Mouse (Mus musculus): ENCODE measurements around the gene E130116L18Rik. TPM values are rescaled to one million over a fixed set of nuclear protein-coding genes. Genes with fewer than 3 reads are reported as not detected.
"Not testable (repeated sequence)": the region's sequence is repeated elsewhere in the genome, so short reads cannot be mapped to it uniquely, and the experiment has no call there.

E130116L18Rik gene
- polyA plus RNA-seq, 1 experiment from 2014 or later, result not detected

DNA sequence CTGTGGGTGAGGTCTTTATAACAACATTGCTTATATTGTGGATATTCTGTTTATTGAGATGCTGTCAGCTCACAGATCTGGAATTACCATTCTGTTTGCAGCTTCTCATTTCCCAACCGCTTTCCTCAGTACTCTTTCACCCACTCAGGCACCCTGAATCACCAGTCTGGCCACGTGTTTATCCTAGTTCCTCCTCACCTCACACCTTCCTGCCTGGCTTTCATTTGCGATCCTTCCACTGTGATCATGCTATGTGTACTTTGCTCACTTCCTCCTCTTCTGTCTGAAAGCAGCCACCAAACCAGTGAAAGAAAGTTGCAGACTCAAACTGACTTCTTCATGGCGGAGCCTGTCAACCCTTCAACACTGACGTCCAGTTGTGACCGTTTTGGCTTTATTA lies 20.1 kb upstream of the E130116L18Rik start:
- Histone ChIP-seq H3K4me1 (no peaks in the 10 kb centered on the region), H3K4me2 (replicated peaks) (no peak overlapping the region), H3K4me3 (no peak overlapping the region), H3K9ac (replicated peaks) (no peak overlapping the region), H3K36me3 (peaks cover 7% of the 10 kb centered on the region), H3K9me3 (no peaks in the 10 kb centered on the region), H3K27ac (replicated peaks) (no peak overlapping the region), H3K27me3 (no peaks in the 10 kb centered on the region)
- no peak for ATAC-seq (ENCODE audit: low FRiP score, low read depth)
- 90% methylated on average over 6 of the region's 6 CpGs for WGBS

DNA sequence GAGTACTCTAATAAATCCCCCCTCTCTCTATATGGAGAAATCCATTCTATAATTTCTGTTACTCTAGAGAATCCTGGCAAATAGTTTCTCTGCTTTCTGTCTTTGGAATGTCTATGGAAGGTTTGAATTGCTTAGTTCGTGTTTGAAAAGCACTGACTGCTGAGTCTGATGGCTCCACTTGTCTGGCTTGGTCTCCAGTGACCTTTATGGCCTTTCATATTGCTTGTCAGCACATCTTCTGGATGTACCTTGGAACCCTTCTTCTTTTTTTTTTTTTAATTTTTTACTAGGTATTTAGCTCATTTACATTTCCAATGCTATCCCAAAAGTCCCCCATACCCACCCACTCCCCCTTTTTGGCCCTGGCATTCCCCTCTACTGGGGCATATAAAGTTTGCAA lies 1.4 kb upstream of the E130116L18Rik start:
- not testable (repeated sequence) for H3K4me3 ChIP-seq; H3K36me3 ChIP-seq; H3K9ac ChIP-seq (replicated peaks); H3K4me2 ChIP-seq (replicated peaks); H3K27ac ChIP-seq (replicated peaks); H3K9me3 ChIP-seq; ATAC-seq (ENCODE audit: low FRiP score, low read depth); H3K27me3 ChIP-seq; H3K4me1 ChIP-seq
- WGBS, result 96% methylated on average over 1 of the region's 1 CpGs

DNA sequence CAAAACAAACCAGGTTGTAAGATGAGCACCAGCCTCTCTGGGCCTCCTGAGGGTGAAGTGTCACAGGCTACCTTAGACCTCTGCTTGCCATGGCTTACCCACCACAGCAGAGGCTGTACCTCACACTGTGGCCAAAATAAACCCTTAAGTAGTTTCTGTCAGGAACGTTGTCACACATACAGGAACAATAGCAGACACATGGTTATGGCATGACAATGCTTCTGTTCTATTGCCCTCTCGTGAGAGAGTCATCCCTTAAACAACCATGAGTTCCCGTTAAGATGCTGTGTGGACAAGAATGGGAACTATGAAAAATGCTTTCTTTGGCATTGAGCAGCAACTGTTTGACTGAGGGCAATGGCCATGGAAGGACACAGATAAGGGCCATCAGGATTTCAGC lies 1.3 kb downstream of the E130116L18Rik start, which contains the start of gene Galnt11:
Gene Galnt11 (plus strand): TSS at position 301 of the 400 bp plus-strand sequence.
- Histone ChIP-seq H3K9me3 (no peaks in the 10 kb centered on the region), H3K36me3 (no peaks in the 10 kb centered on the region), H3K9ac (replicated peaks) (peak within 1 kb of the TSS; percentile 74), H3K27ac (replicated peaks) (peak within 1 kb of the TSS; percentile 76), H3K4me1 (peaks cover 8% of the 10 kb centered on the region), H3K4me3 (peak within 1 kb of the TSS; percentile 59), H3K27me3 (no peaks in the 10 kb centered on the region), H3K4me2 (replicated peaks) (peak within 1 kb of the TSS; percentile 61)
- WGBS, result 90% methylated on average over 3 of the region's 3 CpGs
- ATAC-seq (ENCODE audit: low FRiP score, low read depth), result no peak

DNA sequence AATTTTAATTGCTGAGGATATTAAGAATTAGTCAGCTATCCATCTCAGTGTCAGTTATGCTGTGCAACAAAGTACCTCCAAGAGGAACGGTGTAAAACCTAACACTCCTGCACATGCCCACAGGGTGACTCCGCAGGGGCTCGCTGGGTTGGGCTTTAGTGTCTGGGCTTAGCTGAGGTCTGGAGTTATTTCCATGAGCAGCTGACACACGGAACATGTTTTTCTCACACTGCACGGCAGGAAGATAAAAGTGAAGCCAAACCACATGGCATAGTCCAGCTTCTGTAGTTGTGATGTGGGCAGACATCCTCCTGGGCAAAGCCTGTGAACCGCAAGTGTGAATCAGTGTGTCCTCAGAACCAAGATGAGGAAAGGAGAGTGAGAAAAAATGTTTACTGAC lies 7.9 kb downstream of the E130116L18Rik start:
- WGBS, result 81% methylated on average over 6 of the region's 6 CpGs
- Histone ChIP-seq H3K36me3 (no peaks in the 10 kb centered on the region), H3K9ac (replicated peaks) (no peak overlapping the region), H3K4me2 (replicated peaks) (no peak overlapping the region), H3K27ac (replicated peaks) (no peak overlapping the region), H3K4me1 (no peaks in the 10 kb centered on the region), H3K9me3 (no peaks in the 10 kb centered on the region), H3K4me3 (no peak overlapping the region), H3K27me3 (no peaks in the 10 kb centered on the region)
- no peak for ATAC-seq (ENCODE audit: low FRiP score, low read depth)

- not testable (repeated sequence) for ATAC-seq (ENCODE audit: low FRiP score, low read depth); H3K9me3 ChIP-seq; H3K4me2 ChIP-seq (replicated peaks); H3K36me3 ChIP-seq; H3K4me1 ChIP-seq; H3K4me3 ChIP-seq; H3K27ac ChIP-seq (replicated peaks); H3K27me3 ChIP-seq; H3K9ac ChIP-seq (replicated peaks)
Measured at GRCm38 (mm10) chr5:25213216-25213615, 9.7 kb downstream of the E130116L18Rik start.

GRCm38 (mm10) chr5:25211872-25212271 lies 11.1 kb downstream of the E130116L18Rik start:
- ATAC-seq (ENCODE audit: low FRiP score, low read depth), result no peak
- no peaks in the 10 kb centered on the region for H3K9me3 ChIP-seq
- H3K4me3 ChIP-seq, result no peak overlapping the region
- WGBS, result 88% methylated on average over 1 of the region's 1 CpGs
- no peaks in the 10 kb centered on the region for H3K27me3 ChIP-seq
- H3K9ac ChIP-seq (replicated peaks), result no peak overlapping the region
- H3K27ac ChIP-seq (replicated peaks), result no peak overlapping the region
- H3K4me2 ChIP-seq (replicated peaks), result no peak overlapping the region
- no peaks in the 10 kb centered on the region for H3K36me3 ChIP-seq
- H3K4me1 ChIP-seq, result no peaks in the 10 kb centered on the region

GRCm38 (mm10) chr5:25190521-25190920 lies 32.4 kb downstream of the E130116L18Rik start:
- 87% methylated on average over 2 of the region's 2 CpGs for WGBS
- Histone ChIP-seq H3K4me1 (no peaks in the 10 kb centered on the region), H3K4me3 (no peak overlapping the region), H3K9ac (replicated peaks) (no peak overlapping the region), H3K36me3 (no peaks in the 10 kb centered on the region), H3K27ac (replicated peaks) (no peak overlapping the region), H3K4me2 (replicated peaks) (no peak overlapping the region), H3K9me3 (no peaks in the 10 kb centered on the region), H3K27me3 (no peaks in the 10 kb centered on the region)
- no peak for ATAC-seq (ENCODE audit: low FRiP score, low read depth)

GRCm38 (mm10) chr5:25188802-25189201 lies 34.2 kb downstream of the E130116L18Rik start:
- Histone ChIP-seq H3K27me3 (no peaks in the 10 kb centered on the region), H3K4me1 (0 out of 2 replicates have a peak, but pooled peaks cover 1% of the 10 kb centered on the region), H3K9me3 (no peaks in the 10 kb centered on the region), H3K27ac (replicated peaks) (no peak overlapping the region), H3K4me2 (replicated peaks) (no peak overlapping the region), H3K4me3 (no peak overlapping the region), H3K9ac (replicated peaks) (no peak overlapping the region), H3K36me3 (no peaks in the 10 kb centered on the region)
- no peak for ATAC-seq (ENCODE audit: low FRiP score, low read depth)
- WGBS, result 60% methylated on average over 1 of the region's 1 CpGs

DNA sequence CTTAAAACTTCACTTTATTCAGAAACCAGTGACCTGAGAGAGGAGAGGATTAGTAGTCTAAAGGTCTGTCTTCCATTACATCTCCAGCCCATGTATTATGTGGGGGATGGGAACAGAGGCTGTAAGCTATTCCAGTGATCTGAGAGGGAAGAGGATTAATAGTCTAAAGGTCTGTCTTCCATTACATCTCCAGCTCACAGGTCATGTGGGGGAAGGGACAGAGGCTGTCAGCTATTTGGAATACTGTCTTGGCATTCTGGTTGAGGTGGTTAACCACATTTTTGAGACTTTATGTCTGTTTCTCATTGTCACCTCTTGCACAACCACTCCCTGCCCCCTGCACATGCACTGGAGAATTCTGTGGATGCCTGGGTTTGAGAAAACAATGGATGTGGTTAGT lies 35.2 kb downstream of the E130116L18Rik start:
- ATAC-seq (ENCODE audit: low FRiP score, low read depth), result no peak
- Histone ChIP-seq H3K4me1 (0 out of 2 replicates have a peak, but pooled peaks cover 3% of the 10 kb centered on the region), H3K4me3 (no peak overlapping the region), H3K36me3 (no peaks in the 10 kb centered on the region), H3K27ac (replicated peaks) (no peak overlapping the region), H3K27me3 (no peaks in the 10 kb centered on the region), H3K9me3 (no peaks in the 10 kb centered on the region), H3K9ac (replicated peaks) (no peak overlapping the region), H3K4me2 (replicated peaks) (no peak overlapping the region)

DNA sequence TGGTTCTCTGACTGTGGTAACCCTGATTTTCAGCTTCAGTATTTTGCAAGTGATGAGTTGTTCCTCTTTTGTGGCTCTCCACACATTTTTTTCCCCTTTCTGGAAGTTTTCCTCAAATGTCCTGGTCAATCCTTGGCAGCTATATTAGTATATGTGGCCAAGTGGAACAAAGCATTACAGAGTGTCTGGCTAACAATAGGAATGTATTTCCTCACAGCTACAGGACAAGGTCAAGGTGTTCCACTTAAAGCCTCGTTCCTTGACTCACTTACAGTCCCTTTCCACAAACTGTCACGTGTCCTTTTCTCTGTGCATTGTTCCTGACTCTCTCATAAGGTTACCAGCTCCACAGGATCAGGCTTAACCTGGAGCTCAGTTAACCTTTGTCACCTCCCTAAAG lies 38.4 kb downstream of the E130116L18Rik start:
- no peak for ATAC-seq (ENCODE audit: low FRiP score, low read depth)
- H3K4me1 ChIP-seq, result 0 out of 2 replicates have a peak, but pooled peaks cover 3% of the 10 kb centered on the region
- 49% methylated on average over 2 of the region's 2 CpGs for WGBS
- H3K4me2 ChIP-seq (replicated peaks), result no peak overlapping the region
- H3K36me3 ChIP-seq, result no peaks in the 10 kb centered on the region
- H3K9ac ChIP-seq (replicated peaks), result no peak overlapping the region
- H3K27ac ChIP-seq (replicated peaks), result no peak overlapping the region
- no peaks in the 10 kb centered on the region for H3K9me3 ChIP-seq
- H3K27me3 ChIP-seq, result no peaks in the 10 kb centered on the region
- H3K4me3 ChIP-seq, result no peak overlapping the region

GRCm38 (mm10) chr5:25183595-25183994 lies 39.4 kb downstream of the E130116L18Rik start:
- Histone ChIP-seq H3K4me1 (0 out of 2 replicates have a peak, but pooled peaks cover 3% of the 10 kb centered on the region), H3K27me3 (no peaks in the 10 kb centered on the region), H3K4me2 (replicated peaks) (no peak overlapping the region), H3K9me3 (0 out of 2 replicates have a peak, but pooled peaks cover 2% of the 10 kb centered on the region), H3K27ac (replicated peaks) (no peak overlapping the region), H3K36me3 (no peaks in the 10 kb centered on the region), H3K4me3 (no peak overlapping the region), H3K9ac (replicated peaks) (no peak overlapping the region)
- ATAC-seq (ENCODE audit: low FRiP score, low read depth), result no peak
- WGBS, result 86% methylated on average over 4 of the region's 4 CpGs

DNA sequence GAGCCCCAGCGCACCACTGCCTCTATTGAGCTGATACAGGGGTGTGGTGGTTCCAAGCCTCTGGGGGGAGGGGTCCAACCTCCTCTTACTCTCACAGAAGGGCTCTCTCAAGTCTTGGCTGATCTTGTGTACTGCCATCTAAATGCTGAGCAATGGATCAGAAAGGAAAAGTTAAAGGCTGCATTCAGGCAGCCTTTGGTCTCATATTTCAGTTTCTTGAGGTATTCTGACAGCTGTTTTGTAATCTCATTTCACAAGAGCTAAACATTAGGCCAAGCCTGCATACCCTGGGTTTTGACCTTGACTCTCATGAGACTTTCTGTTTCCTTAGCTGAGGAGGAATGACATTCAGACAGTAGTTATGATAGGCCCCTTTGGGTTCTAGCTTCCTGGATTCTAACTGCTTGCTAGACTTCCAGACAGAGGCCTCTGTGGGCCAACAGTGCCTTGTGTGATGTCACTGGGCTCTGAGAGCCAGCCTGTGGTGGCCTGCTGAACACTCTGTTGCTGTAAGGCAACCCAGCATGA lies 41.9 kb downstream of the E130116L18Rik start, which contains the start of gene Galntl5:
Gene Galntl5 (plus strand): TSS at position 457 of the 528 bp plus-strand sequence.
- H3K4me1 ChIP-seq, result 0 out of 2 replicates have a peak, but pooled peaks cover 3% of the 10 kb centered on the region
- no peak within 1 kb of the TSS for H3K27ac ChIP-seq (replicated peaks)
- ATAC-seq (ENCODE audit: low FRiP score, low read depth), result no peak
- H3K36me3 ChIP-seq, result no peaks in the 10 kb centered on the region
- no peak within 1 kb of the TSS for H3K4me2 ChIP-seq (replicated peaks)
- 0 out of 2 replicates have a peak, but pooled peaks cover 2% of the 10 kb centered on the region for H3K9me3 ChIP-seq
- no peaks in the 10 kb centered on the region for H3K27me3 ChIP-seq
- 88% methylated on average over 1 of the region's 1 CpGs for WGBS
- H3K9ac ChIP-seq (replicated peaks), result no peak within 1 kb of the TSS
- no peak within 1 kb of the TSS for H3K4me3 ChIP-seq
